Mouse (Mus musculus) ES-E14 (cell line): ENCODE measurements around the gene Grasp.

Source experiments
- CHD2 ChIP-seq: IDR thresholded peaks from 2 replicates; pipeline ENCODE4 v1.6.1; 2014; ENCODE audit warnings: mild to moderate bottlenecking, low read depth, low read length, inconsistent platforms
- HCFC1 ChIP-seq: IDR thresholded peaks from 2 replicates; pipeline ENCODE4 v1.6.1; 2012; ENCODE audit warnings: low read length, inconsistent platforms, borderline replicate concordance; ENCODE audit not compliant: insufficient read depth
- ZC3H11A ChIP-seq: IDR thresholded peaks from 2 replicates; pipeline ENCODE4 v1.6.1; 2012; ENCODE audit warnings: low read depth, mild to moderate bottlenecking, inconsistent platforms, low read length, borderline replicate concordance
- ZNF384 ChIP-seq: IDR thresholded peaks from 2 replicates; pipeline ENCODE4 v1.6.1; 2012; ENCODE audit warnings: low read depth, low read length, inconsistent platforms

DNA sequence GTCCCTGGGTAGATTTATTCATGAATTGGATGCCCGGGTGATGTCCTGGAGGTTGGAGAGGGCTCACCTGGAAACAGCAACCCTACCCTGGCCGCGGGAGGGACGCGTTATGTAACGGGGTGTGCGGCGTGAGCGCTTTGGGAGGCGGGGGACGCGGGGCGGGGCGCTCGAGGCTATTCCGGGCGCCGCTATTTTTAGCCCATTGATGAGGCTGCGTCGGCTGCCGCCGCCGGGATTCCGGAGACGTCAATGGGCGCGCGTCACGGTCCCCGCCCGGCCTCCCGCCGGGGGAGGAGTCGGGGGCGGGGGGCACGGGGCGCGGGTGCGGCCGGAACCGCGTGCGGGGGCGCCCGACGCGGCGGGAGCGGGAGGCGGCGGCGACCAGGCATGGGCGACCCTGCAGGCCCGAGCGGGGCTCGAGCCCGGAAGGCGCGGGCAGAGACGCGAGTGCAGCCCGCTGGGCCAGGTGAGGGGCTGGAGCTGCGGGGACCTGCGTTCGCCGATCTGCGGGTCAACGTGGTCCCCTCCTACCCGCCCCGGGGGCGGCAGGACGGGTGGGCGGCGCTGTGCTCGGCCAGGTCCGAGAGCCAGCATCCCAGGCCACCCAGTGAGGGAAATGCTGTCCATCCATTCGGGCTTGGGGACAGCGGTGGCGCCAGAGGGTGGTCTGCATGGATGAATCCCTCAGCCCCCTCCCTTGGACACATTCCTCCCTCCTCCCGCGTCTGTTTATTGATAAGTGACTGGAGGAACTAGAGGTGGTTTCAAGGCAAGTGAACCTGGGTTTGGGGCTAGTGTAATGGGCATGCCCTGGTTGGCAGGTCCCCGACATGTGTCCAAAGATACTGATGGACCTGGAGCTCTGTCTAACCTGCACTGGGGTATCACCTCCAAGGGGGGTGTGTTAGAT is 30.2 kb downstream of the Grasp start, which contains the start of gene Nr4a1:
- TF ChIP-seq ZNF384: no peak
- TF ChIP-seq ZC3H11A: no peak
- no peak for TF ChIP-seq CHD2
- no peak for TF ChIP-seq HCFC1
